Mouse (Mus musculus) kidney, adult 2 months (tissue): ENCODE measurements around the gene Tead1. TPM values are rescaled to one million over a fixed set of nuclear protein-coding genes. Genes with fewer than 3 reads are reported as not detected.

Source experiments
- DNase-seq: peaks from one replicate; pipeline ENCODE4 v3.0.0; 2021
- H3K27ac ChIP-seq: fragments of 200-500 bp; 2 replicates; pipeline ENCODE4 v1.5.1; 2012; ENCODE audit warnings: low read depth, low read length, control low read depth, inconsistent platforms; ENCODE audit not compliant: insufficient read depth
- H3K27me3 ChIP-seq: fragments of 200-500 bp; replicated peaks from 2 replicates; pipeline ENCODE4 v1.6.1; 2012; ENCODE audit warnings: mild to moderate bottlenecking, moderate library complexity, low read length, inconsistent platforms; ENCODE audit not compliant: control insufficient read depth, insufficient read depth
- H3K36me3 ChIP-seq: fragments of 200-500 bp; 2 replicates; pipeline ENCODE4 v1.6.1; 2012; ENCODE audit warnings: mild to moderate bottlenecking, moderate library complexity, low read length, inconsistent platforms; ENCODE audit not compliant: control insufficient read depth, insufficient read depth
- H3K4me1 ChIP-seq: fragments of 200-500 bp; 2 replicates; pipeline ENCODE4 v1.6.1; 2011; ENCODE audit warnings: low read length; ENCODE audit not compliant: control insufficient read depth, insufficient read depth
- H3K4me3 ChIP-seq: fragments of 200-500 bp; 2 replicates; pipeline ENCODE4 v1.5.1; 2011; ENCODE audit warnings: mild to moderate bottlenecking, low read depth, low read length, control low read depth; ENCODE audit not compliant: insufficient read depth
- CTCF ChIP-seq: fragments of 200-500 bp; conservative IDR thresholded peaks from 2 replicates; pipeline ENCODE4 v1.5.1; 2011; ENCODE audit warnings: low read depth, mild to moderate bottlenecking, control low read depth, low read length, moderate library complexity, mixed read lengths; ENCODE audit not compliant: insufficient read depth, insufficient read length
- POLR2A ChIP-seq: fragments of 200-500 bp; IDR thresholded peaks from one replicate; pipeline ENCODE4 v1.6.1; 2011; ENCODE audit warnings: low read depth, low read length, control low read depth
- WGBS: fragments of 180-500 bp; shearing (Covaris S2); methylation state at CpG from one replicate; pipeline ENCODE4 v1.1.7; 2018; 5-methylcytosine and 5-hydroxymethylcytosine counted together
- polyA plus RNA-seq: library from polyadenylated mRNA; depleted of rRNA; stranded (reverse); fragments of >200 nt; gene quantifications from 2 replicates; pipeline ENCODE4 v1.2.3, GENCODE M21; 2012

Tead1 gene
- polyA plus RNA-seq, 1 experiment: 14.7 TPM

GRCm38 (mm10) chr7:112836076-112836475 lies 157.0 kb downstream of the Tead1 start:
- Histone ChIP-seq H3K27ac (no peak overlapping the region), H3K4me1 (peaks cover 34% of the 10 kb centered on the region), H3K27me3 (no peaks in the 10 kb centered on the region), H3K4me3 (no peak overlapping the region), H3K36me3 (no peaks in the 10 kb centered on the region)
- 88% methylated on average over 9 of the region's 9 CpGs for WGBS
- no peak for DNase-seq
- TF ChIP-seq CTCF (no peak), POLR2A (no peak)

GRCm38 (mm10) chr7:112838131-112838530 lies 159.0 kb downstream of the Tead1 start:
- H3K27ac ChIP-seq: no peak overlapping the region
- no peak for DNase-seq
- no peaks in the 10 kb centered on the region for H3K27me3 ChIP-seq
- H3K36me3 ChIP-seq: no peaks in the 10 kb centered on the region; the same call in 1 of the 2 replicates
- 87% methylated on average over 6 of the region's 6 CpGs for WGBS
- no peak overlapping the region for H3K4me3 ChIP-seq
- TF ChIP-seq POLR2A (no peak), CTCF (no peak)
- peaks cover 17% of the 10 kb centered on the region; the same call in 1 of the 2 replicates for H3K4me1 ChIP-seq

- H3K36me3 ChIP-seq: no peaks in the 10 kb centered on the region; the same call in 1 of the 2 replicates
- no peak overlapping the region for H3K4me3 ChIP-seq
- DNase-seq: peak; percentile 78
- 0 out of 2 replicates have a peak overlapping the region, but pooled peaks have one; percentile 1 for H3K27ac ChIP-seq
- 48% methylated on average over 7 of the region's 7 CpGs for WGBS
- TF ChIP-seq POLR2A (no peak), CTCF (no peak)
- peaks cover 13% of the 10 kb centered on the region; the same call in 1 of the 2 replicates for H3K4me1 ChIP-seq
- no peaks in the 10 kb centered on the region for H3K27me3 ChIP-seq
These were observed 161.2 kb downstream of the Tead1 start for GRCm38 (mm10) chr7:112840351-112840750.

GRCm38 (mm10) chr7:112840890-112841289 lies 161.8 kb downstream of the Tead1 start:
- no peak overlapping the region for H3K27ac ChIP-seq
- no peaks in the 10 kb centered on the region; the same call in 1 of the 2 replicates for H3K36me3 ChIP-seq
- no peaks in the 10 kb centered on the region for H3K27me3 ChIP-seq
- no peak overlapping the region for H3K4me3 ChIP-seq
- DNase-seq: no peak
- TF ChIP-seq CTCF (no peak), POLR2A (no peak)
- 56% methylated on average over 8 of the region's 8 CpGs for WGBS
- H3K4me1 ChIP-seq: peaks cover 13% of the 10 kb centered on the region; the same call in 1 of the 2 replicates

GRCm38 (mm10) chr7:112841484-112841883 lies 162.4 kb downstream of the Tead1 start:
- no peaks in the 10 kb centered on the region; the same call in 1 of the 2 replicates for H3K36me3 ChIP-seq
- 54% methylated on average over 8 of the region's 8 CpGs for WGBS
- peak overlapping the region; percentile 75; the same call in 1 of the 2 replicates for H3K27ac ChIP-seq
- peaks cover 13% of the 10 kb centered on the region; the same call in 1 of the 2 replicates for H3K4me1 ChIP-seq
- DNase-seq: no peak
- H3K27me3 ChIP-seq: no peaks in the 10 kb centered on the region
- TF ChIP-seq CTCF: no peak
- no peak overlapping the region for H3K4me3 ChIP-seq

- no peaks in the 10 kb centered on the region; the same call in 1 of the 2 replicates for H3K36me3 ChIP-seq
- TF ChIP-seq POLR2A: no peak
- no peak for TF ChIP-seq CTCF
- WGBS: 40% methylated on average over 9 of the region's 9 CpGs
- H3K27ac ChIP-seq: peak overlapping the region; percentile 75; the same call in 1 of the 2 replicates
- H3K27me3 ChIP-seq: no peaks in the 10 kb centered on the region
- peak; percentile 59 for DNase-seq
- peaks cover 13% of the 10 kb centered on the region; the same call in 1 of the 2 replicates for H3K4me1 ChIP-seq
- peak overlapping the region; percentile 23; the same call in 1 of the 2 replicates for H3K4me3 ChIP-seq
These were observed 162.8 kb downstream of the Tead1 start for GRCm38 (mm10) chr7:112841886-112842285.

- 69% methylated on average over 8 of the region's 8 CpGs for WGBS
These were observed 172.2 kb downstream of the Tead1 start for GRCm38 (mm10) chr7:112851281-112851744.

More at GRCm38 (mm10) chr7:112851281-112851744, 172.2 kb downstream of the Tead1 start:
- no peak for TF ChIP-seq POLR2A
- no peak for TF ChIP-seq CTCF
- Histone ChIP-seq H3K27ac (no peak overlapping the region), H3K4me1 (peaks cover 10% of the 10 kb centered on the region), H3K36me3 (no peaks in the 10 kb centered on the region), H3K4me3 (no peak overlapping the region), H3K27me3 (no peaks in the 10 kb centered on the region)
- no peak for DNase-seq
